Mouse (Mus musculus) testis, adult 2 months (tissue): ENCODE data around the gene Fam209.

Source experiments
- CTCF ChIP-seq: fragments of 200-500 bp; IDR thresholded peaks from 2 replicates; pipeline ENCODE4 v1.5.1; 2012; ENCODE audit warnings: low read depth, mild to moderate bottlenecking, inconsistent platforms, low read length, moderate library complexity; ENCODE audit not compliant: control insufficient read depth, insufficient read depth, insufficient replicate concordance
- POLR2A ChIP-seq: fragments of 200-500 bp; IDR thresholded peaks from 2 replicates; pipeline ENCODE4 v1.6.1; 2012; ENCODE audit warnings: low read depth, mild to moderate bottlenecking, inconsistent platforms, low read length, moderate library complexity; ENCODE audit not compliant: control insufficient read depth

DNA sequence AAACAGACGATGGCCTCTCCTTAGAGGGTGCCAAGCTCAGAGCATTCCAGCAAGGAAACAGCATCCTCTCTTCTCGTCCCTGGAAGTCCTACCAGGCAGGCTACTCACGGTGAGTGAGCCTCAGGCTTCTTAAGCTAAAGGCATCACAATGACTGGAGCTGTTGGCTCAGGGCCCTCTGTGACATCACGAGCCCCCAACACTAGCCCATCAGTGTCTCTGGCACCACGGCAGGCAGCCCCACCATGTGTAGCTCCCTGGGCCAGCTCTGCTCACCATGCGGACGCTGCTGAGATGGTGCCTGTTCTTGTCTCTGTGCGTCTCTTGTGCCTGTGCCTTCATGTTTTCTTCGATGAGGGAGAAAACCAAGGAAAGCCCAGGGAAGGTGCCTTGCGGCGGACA, at the start of gene Fam209:
- TF ChIP-seq POLR2A (peak; percentile 87; the same call in 1 of the 2 replicates), CTCF (no peak)
